Mouse (Mus musculus) heart, postnatal 0 days (tissue): ENCODE data around the gene Rbm20.

ENCODE experiments used
- CTCF ChIP-seq: IDR thresholded peaks from 2 replicates; pipeline ENCODE4 v1.5.1; 2016; ENCODE audit warnings: antibody characterized with exemption, control low read depth, low read depth
- EP300 ChIP-seq: IDR thresholded peaks from 2 replicates; pipeline ENCODE4 v1.6.1; 2016; ENCODE audit warnings: antibody characterized with exemption, low read depth

DNA sequence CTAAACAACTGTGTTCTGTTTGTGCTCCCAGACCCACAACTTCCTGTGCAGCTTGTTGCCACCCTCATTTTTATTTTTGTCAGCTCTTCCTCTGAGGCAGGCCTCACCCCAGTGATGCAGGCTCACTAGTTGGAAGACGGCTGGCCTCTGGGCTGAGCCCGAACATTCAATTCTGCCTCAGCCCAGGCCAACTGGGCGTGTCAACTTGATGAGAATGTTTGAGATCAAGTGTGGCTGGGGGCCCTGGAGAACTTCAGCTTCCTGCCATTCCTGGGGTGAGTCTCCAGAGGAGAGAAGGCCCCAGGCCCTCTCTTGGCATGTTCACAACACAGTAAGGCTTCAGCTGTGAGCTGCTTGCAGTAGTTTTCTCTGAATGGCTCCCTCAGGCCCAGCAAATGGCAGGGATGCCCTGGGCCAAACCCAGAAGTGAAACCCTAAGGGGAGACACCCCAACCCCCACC is 216.6 kb downstream of the Rbm20 start:
- no peak for TF ChIP-seq EP300
- no peak for TF ChIP-seq CTCF
